Mouse (Mus musculus) testis, postnatal 10 days (tissue): ENCODE data around the gene Galnt11.

Source experiments
- DNase-seq: peaks from one replicate; pipeline ENCODE4 v3.0.0; 2021; ENCODE audit warnings: low spot score

Gene Galnt11

DNA sequence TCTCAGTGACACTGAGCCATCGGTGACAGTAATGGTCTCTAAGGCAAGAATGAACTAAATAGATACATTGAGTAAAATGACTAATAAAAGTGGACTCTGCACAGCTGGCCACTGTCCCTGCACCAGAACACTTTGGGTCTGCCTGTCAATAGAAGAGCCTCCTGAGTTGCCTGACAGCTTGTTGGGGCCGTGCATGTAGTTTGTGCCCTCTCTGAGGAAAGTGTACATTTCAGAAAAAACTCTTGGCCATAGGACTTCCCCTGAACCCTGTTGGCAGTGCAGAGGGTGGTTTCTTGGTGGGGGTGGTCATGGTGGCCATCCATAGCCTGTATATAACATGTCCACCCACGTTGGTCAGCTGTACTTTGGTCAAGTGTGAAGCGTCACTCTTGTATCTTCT is 32.8 kb downstream of the Galnt11 start:
- no peak for DNase-seq

DNA sequence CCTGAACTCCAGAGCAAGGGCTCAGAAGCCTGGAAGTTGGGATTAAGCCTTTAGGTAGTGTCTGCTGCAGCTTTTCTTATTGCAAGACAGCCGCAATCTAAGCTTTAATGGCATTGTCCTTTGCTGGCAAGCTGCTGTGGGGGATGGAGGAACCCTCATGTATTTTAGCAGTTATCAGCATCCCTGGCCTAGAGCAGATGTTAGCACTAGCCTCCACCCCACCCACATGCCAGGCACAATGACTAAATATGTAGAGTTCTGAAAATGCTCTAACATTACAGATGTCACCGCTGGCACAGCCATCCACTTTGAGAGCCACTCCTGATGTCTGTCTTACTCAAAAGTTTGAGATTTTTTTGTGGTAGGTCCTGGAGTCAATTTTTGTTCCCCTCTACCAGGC is 35.0 kb downstream of the Galnt11 start:
- no peak for DNase-seq

DNA sequence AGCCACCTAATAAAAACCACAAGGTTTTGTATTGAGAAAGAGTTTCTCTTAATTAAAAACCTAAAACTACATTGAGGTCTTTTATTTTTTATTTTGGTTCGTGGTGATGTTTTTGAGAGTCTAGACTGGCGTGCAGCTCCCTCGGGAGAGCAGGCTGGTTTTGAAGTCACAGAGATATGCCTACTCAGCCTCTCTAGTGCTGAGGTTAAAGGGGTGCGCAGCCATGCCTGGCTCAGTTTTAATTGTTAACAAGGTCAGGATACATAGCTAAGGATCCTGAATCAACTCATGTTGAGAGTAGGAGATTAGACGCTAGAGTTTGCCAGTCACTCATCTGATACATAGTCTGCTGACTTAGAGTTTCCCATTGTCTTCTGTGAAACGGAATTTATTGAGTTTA is 39.7 kb downstream of the Galnt11 start:
- no peak for DNase-seq

- DNase-seq, result no peak
These were observed 40.6 kb downstream of the Galnt11 start for GRCm38 (mm10) chr5:25262266-25262665.

- DNase-seq, result no peak
These were observed 46.7 kb downstream of the Galnt11 start for GRCm38 (mm10) chr5:25268258-25268888.

DNA sequence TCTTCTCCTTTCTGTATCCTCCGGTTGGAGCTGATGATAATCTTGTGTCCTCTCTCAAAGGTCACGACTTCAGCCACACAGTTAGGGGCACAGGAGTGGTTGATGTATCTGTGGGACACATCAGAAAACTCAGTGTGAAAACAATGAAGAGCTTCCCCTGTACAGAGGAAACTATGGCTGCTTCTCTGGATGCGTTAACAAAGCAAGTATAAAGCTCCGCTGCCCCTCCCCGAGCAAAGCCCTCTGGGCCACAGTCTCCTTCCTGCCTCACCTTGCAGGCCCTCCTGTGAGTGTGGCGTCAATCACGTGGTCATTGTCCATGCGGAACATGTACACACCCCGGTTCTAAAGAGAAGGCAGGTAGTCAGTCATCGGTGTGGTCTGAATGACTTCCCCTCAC is 53.9 kb downstream of the Galnt11 start:
- DNase-seq, result no peak

GRCm38 (mm10) chr5:25276365-25276764 is 54.7 kb downstream of the Galnt11 start:
- DNase-seq, result no peak

- DNase-seq, result no peak
These were observed 62.3 kb downstream of the Galnt11 start for GRCm38 (mm10) chr5:25283988-25284387.

DNA sequence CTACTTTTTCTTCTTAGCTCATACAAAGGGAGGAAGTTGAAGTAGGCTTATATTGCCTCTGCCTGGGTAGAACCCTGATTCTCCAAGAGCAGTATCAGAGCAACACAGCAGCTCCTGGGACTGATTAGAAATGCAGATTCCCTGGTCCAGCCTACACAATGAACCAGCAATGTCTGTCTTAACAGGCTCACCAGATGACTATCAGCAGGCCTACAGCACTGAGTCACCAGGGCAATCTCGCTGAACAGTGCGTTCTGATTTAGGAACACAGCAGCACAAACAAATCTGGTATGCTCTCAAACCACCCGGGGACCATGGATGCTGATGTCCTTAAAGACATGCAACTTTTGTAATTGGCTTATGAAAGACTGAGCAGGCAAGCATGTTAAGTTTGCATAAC is 75.1 kb downstream of the Galnt11 start:
- no peak for DNase-seq

GRCm38 (mm10) chr5:25310226-25310625 is 88.5 kb downstream of the Galnt11 start:
- no peak for DNase-seq

GRCm38 (mm10) chr5:25313881-25314280 is 92.2 kb downstream of the Galnt11 start:
- DNase-seq, result peak; percentile 58
